ENCODE assay signal across 11 mouse cellular contexts in the genomic region with DNA sequence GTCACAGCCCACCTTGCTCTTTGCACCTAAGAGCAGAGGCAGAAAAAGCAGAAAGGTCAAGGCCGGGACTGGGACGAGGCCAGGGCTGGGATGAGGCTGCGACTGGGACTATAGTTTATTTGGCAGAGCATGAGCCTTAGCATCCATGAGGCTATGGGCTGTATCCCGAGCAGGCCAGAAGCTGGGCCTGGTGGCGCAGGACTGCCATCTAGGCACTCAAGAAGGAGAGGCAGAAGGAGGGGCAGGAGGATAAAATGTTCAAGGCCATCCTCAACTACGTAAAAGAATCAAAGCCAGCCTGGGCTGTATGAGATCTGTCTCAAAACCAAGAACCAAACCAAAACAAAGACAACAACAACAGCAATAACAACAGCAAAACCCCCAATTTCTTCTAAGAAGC. TPM values are rescaled to one million over a fixed set of nuclear protein-coding genes. Genes with fewer than 3 reads are reported as not detected.
A peak's percentile ranks its signal among the peaks of the same experiment; 100 is the strongest.
DNase-seq lines count a peak whose midpoint lies in the region; ATAC-seq and TF ChIP-seq lines count a peak whose summit lies in the region.
"Had no signal": no experiment of that assay in that cellular context is flagged by ENCODE, and none has a peak within 500 bp of the region (broad histone marks: within the 10 kb centered on the region; RNA-seq: fewer than 3 reads in every experiment).

No protein-coding gene starts in this region.

- peak overlapping the region; percentile 57; the same call in 1 of the 2 replicates for H3K27ac ChIP-seq in layer of hippocampus, adult 2 months
- peak overlapping the region; percentile 33 for H3K27ac ChIP-seq in limb, embryonic 14.5 days (replicated peaks; ENCODE audit: low read depth, low read length)
- H3K27ac ChIP-seq: midbrain, embryonic 15.5 days had no signal

- DNase-seq in adrenal gland, postnatal 14 days = peak; percentile 30
- no peak for DNase-seq in adrenal gland, adult 18-20 months (ENCODE audit: low spot score in 2 of 2)
- DNase-seq in layer of hippocampus, adult 2 months (ENCODE audit: low spot score in 2 of 2) = no peak
- DNase-seq in layer of hippocampus, postnatal 10 days (ENCODE audit: low spot score in 2 of 2) = no peak
- peak; percentile 24 for DNase-seq in R1 (ENCODE audit: low read depth, low spot score)
- DNase-seq in limb, embryonic 14.5 days (ENCODE audit: low spot score) = no peak
- DNase-seq in urinary bladder, postnatal 10 days (ENCODE audit: low spot score) = no peak
- DNase-seq in embryo, embryonic 10.5 days (ENCODE audit: low spot score) = no peak
- DNase-seq: cerebellum, adult 11 months; retina, postnatal 1 day had no signal

- H3K4me3 ChIP-seq in layer of hippocampus, adult 2 months = no peak overlapping the region
- no peak overlapping the region for H3K4me3 ChIP-seq in limb, embryonic 14.5 days (replicated peaks; ENCODE audit: low read length)
- H3K4me3 ChIP-seq: midbrain, embryonic 15.5 days had no signal

- no peak for ATAC-seq in limb, embryonic 14.5 days (ENCODE audit: low FRiP score, low read depth)
- ATAC-seq: midbrain, embryonic 15.5 days had no signal

- peaks cover 14% of the 10 kb centered on the region; the same call in 1 of the 2 replicates for H3K4me1 ChIP-seq in limb, embryonic 14.5 days (ENCODE audit: control insufficient read depth, insufficient read depth, low read length)

- H3K36me3 ChIP-seq in limb, embryonic 14.5 days (ENCODE audit: control insufficient read depth, insufficient read depth, low read length) = peaks cover 69% of the 10 kb centered on the region
- H3K36me3 ChIP-seq: midbrain, embryonic 15.5 days had no signal

- H3K27me3 ChIP-seq in limb, embryonic 14.5 days (ENCODE audit: control insufficient read depth, insufficient read depth, low read length) = no peaks in the 10 kb centered on the region
- H3K27me3 ChIP-seq: midbrain, embryonic 15.5 days had no signal

- H3K9me3 ChIP-seq in limb, embryonic 14.5 days (ENCODE audit: control insufficient read depth, low read length) = no peaks in the 10 kb centered on the region
- H3K9me3 ChIP-seq: midbrain, embryonic 15.5 days had no signal

- peak; percentile 39 for TF ChIP-seq CTCF in layer of hippocampus, adult 2 months (conservative IDR thresholded peaks at IDR 0.05)

- no peak overlapping the region for H3K4me2 ChIP-seq in limb, embryonic 14.5 days (replicated peaks; ENCODE audit: low read depth, low read length, severe bottlenecking)
- H3K4me2 ChIP-seq: midbrain, embryonic 15.5 days had no signal

- H3K9ac ChIP-seq in limb, embryonic 14.5 days (ENCODE audit: low read depth, low read length, severe bottlenecking) = no peak overlapping the region
- H3K9ac ChIP-seq: midbrain, embryonic 15.5 days had no signal

- TF ChIP-seq POLR2A in limb, embryonic 14.5 days (IDR thresholded peaks at IDR 0.05; ENCODE audit: borderline replicate concordance, extremely low read depth, insufficient read depth, insufficient read length) = no peak

- WGBS in limb, embryonic 14.5 days = 65% methylated on average over 6 of the region's 6 CpGs

RNA-seq across cellular contexts. Expression of gene Tgfbr2, which starts 52.6 kb away (rescaled TPM):
- total RNA-seq in adrenal gland, postnatal 14 days (2021) = 62.4 and 84.4 TPM in 2 replicates
- total RNA-seq in adrenal gland, adult 18-20 months (2021) = 10 to 100 TPM; 61.3 to 82.4 TPM
- 10 to 100 TPM; 10.7 to 11.7 TPM for total RNA-seq in layer of hippocampus, adult 2 months (2021)
- 10 to 100 TPM; 12.4 to 14.0 TPM for total RNA-seq in layer of hippocampus, postnatal 10 days (2021)
- 58.8 and 73.8 TPM in 2 replicates for polyA plus RNA-seq in limb, embryonic 14.5 days (2012; rRNA removed)
- 67.2 and 71.5 TPM in 2 replicates for polyA plus RNA-seq in limb, embryonic 14.5 days (2014; fragmentation: Nextera tagmentation; extraction: Ambion mirVana)

Comparison
In these comparisons a context has a peak if more than half of its experiments do, and no peak if none do; other contexts are left out.
1. DNase-seq: peak in adrenal gland, postnatal 14 days (single experiment) and R1 (single experiment); none in adrenal gland, adult 18-20 months (0 of 2), layer of hippocampus, adult 2 months (0 of 2), layer of hippocampus, postnatal 10 days (0 of 2), limb, embryonic 14.5 days (single experiment), urinary bladder, postnatal 10 days (single experiment) and embryo, embryonic 10.5 days (single experiment).